Mouse (Mus musculus): ENCODE measurements around the gene Plekhf1. TPM values are rescaled to one million over a fixed set of nuclear protein-coding genes. Genes with fewer than 3 reads are reported as not detected.

Plekhf1 gene
- total RNA-seq, 2 experiments from 2014 or later = 4.7 to 6.4 TPM

DNA sequence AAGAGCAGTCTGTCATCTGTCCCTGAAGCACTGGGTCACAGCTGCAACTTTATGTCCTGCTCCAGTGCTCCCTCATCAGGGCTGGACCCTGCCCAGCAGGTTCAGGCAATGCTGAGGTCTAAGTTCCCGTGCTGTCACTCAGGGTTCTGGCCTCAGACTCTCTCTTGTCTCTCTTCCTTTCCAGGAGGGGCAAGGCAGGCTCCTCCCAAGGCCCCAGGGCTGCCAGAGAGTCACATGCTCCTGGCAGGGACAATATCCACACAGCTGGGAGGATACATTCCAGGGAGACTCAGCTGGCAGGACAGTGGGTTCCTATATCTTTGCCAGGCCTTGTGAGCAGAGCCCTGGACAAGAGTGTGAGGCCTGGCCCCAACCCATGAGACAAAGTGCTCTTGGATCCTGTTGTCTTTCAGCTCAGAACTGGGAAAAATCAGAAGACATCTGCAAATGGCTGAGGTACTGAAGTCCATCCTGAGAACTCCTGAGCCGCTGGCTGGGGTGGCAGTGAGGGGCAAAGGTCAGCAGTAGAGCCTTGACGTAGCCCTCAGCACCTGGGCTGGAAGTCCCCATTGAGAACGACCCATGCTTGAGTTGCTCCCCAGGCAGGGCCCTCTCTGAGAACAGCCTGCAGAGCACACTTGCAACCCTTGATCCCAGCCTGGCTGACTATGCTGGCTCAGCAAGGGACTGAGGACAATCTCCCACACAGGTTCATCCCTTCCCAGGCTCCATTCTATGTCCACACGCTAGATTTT is 10.2 kb downstream of the Plekhf1 start:
- peak; percentile 89 for DNase-seq

GRCm38 (mm10) chr7:38215697-38216096 is 12.1 kb downstream of the Plekhf1 start:
- DNase-seq = no peak

- no peak for DNase-seq
Observed at GRCm38 (mm10) chr7:38215281-38215680, 12.5 kb downstream of the Plekhf1 start.

GRCm38 (mm10) chr7:38214473-38215214 is 13.2 kb downstream of the Plekhf1 start:
- no peak for DNase-seq

DNA sequence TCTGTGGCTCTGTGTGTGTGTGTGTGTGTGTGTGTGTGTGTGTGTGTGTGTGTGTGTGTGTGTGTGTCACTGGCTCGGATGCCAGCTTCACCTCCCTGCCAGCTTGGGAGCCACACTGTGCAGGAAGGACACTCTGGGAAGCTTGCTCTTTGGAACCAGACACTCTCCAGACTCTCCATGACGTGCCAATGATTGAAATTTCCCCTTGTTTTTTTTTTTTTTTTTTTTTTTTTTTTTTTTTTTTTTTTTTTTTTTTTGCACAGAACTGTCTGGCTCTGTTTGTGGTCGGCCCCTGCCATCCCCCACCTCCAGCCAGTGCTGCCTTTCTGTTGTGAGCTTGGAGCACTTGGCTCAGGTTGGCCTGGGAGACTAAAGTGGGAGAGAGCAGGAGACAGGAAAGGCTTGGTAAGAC is 15.2 kb downstream of the Plekhf1 start:
- DNase-seq = peak; percentile 39

- no peak for DNase-seq
Observed at GRCm38 (mm10) chr7:38209478-38210152, 18.2 kb downstream of the Plekhf1 start.

DNA sequence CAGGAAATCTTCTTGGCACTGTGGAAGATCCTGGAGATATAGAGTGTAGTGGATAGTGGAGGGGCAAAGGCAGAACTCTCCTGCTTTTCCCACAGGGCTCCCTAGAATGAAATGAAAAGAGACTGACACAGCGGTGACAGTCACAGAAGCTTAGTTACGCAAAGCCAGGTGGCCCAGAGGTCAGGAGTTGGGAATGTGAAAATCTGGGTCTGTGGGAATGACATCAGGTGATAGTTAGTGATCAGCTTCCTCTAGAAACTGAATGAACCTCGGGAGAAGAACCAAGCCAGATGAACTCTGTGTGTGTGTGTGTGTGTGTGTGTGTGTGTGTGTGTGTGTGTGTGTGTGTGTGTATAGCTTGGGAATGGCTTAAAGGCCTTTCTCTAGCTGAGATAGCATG is 18.8 kb downstream of the Plekhf1 start:
- no peak for DNase-seq

GRCm38 (mm10) chr7:38206564-38206963 is 21.3 kb downstream of the Plekhf1 start:
- DNase-seq = no peak

- no peak for DNase-seq
Observed at GRCm38 (mm10) chr7:38205801-38206200, 22.0 kb downstream of the Plekhf1 start.

- no peak for DNase-seq
Observed at GRCm38 (mm10) chr7:38204314-38204713, 23.5 kb downstream of the Plekhf1 start.

DNA sequence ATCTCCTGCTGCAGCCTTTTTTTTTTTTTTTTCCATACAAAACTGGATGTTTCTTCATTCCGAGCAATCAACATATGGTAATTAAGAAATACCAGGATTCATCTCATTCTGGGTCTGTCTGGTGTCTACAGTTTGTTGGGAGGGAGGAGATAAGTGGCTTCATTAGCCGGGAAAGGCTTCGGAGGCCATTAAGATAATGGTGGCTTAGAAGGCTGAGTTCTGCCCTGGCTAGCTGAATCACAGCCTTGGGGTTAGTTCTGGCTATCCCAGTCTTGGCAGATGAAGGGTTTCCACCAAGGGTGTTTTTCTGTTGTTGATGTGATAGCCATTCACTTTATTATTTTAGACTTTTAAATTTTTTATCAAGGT is 26.5 kb downstream of the Plekhf1 start:
- DNase-seq = no peak

DNA sequence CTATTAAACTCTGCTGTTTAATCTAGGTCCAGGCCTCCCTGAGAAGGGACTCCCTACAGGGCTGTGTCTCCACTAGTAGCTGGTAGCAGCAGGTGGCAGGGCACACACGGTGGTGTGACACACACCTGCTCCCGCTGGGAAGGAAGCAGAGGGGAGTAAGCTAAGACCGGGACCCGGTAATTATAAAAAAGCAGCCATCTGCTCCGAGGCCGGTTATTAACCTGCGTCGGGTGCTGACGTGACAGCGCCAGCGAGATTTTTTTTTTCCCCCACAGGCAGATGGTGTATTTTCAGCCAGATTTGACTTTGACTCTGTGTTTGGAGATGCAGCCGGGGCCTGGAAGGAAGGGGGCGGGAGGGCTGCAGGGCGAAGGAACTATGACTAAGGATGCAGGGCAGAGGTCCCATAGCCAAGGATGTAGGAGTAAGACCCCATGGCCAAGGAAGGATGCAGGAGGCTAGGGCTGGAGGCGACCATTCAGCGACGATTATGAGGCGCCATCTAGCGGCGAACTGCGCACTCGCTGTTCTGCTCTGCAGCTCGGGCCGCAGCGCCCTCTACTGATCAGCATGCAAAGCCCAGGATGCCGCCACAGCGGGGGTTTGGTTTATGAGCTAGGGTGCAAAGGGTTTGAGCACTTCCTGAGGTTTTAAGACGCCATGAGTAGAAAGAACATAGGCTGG is 27.1 kb downstream of the Plekhf1 start:
- DNase-seq = peak; percentile 92

DNA sequence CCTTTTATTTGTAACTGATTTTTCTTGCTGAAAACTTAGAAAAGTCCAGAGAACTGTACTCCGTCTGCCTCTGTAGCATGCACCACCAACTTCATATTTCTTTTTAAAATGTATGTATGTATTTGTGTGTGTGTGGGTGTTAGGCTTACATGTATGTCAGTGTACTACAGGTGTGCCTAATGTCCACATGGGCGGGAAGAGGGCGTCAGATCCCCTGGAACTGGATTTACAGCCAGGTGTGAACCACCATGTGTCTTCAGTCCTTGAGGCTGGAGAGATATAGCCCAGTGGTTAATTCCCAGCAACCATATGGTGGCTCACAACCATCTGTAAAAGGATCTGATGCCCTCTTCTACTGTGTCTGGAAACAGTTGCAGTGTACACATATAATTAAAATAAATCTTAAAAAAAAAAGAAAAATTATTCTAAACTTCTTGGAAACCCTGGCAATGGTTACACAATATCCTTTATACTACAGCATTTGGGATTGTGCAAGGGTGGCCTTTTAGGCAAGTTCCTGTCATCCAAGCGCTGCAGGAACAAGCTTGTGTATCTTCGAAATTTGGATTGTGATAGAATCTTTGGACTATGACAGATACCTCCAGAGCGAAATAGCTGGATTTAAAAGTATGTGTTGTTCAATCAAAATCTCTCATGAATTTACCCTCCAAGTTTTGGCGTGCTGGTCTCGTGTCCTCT is 27.8 kb downstream of the Plekhf1 start:
- DNase-seq = no peak

DNA sequence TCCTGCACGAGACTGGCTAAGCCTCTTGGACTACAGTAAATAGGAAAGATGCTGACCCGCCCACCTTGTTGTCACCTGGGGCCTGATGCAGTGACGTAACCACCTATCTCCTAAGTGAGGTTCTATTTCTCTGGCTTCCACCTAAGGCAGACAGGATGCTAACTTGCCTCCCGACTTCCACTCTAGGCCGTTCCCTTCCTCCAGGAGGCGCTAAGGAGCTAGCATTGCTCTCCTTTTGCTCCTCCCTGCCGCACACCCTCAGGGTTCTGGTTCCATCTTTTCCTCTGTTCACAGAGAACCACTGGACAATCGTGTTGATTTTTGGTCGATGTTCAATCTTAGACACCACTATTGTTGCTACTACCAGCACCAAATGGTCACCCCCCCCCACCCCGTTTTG is 36.2 kb downstream of the Plekhf1 start:
- DNase-seq = peak; percentile 54

DNA sequence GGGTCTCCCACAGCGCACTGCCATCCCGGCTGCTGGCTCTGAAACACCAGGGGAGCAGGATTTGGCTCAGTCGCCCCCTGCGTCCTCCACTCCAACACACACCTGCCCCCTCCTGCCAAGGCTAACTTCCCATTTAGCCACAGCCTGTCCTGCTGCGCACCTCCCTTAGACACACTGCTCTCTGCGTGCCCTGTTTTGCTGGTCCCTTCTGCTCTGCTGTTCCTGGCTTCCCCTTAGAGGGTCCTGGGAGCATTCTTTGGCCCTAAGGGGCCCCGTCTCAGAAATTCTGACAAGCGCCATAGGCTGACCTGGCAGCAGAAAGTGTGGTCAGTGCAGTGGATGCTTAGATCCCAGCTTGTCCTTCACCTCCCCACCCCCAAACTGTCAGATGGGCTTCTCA is 36.7 kb downstream of the Plekhf1 start:
- DNase-seq = no peak

GRCm38 (mm10) chr7:38190056-38190835 is 37.6 kb downstream of the Plekhf1 start:
- no peak for DNase-seq

DNA sequence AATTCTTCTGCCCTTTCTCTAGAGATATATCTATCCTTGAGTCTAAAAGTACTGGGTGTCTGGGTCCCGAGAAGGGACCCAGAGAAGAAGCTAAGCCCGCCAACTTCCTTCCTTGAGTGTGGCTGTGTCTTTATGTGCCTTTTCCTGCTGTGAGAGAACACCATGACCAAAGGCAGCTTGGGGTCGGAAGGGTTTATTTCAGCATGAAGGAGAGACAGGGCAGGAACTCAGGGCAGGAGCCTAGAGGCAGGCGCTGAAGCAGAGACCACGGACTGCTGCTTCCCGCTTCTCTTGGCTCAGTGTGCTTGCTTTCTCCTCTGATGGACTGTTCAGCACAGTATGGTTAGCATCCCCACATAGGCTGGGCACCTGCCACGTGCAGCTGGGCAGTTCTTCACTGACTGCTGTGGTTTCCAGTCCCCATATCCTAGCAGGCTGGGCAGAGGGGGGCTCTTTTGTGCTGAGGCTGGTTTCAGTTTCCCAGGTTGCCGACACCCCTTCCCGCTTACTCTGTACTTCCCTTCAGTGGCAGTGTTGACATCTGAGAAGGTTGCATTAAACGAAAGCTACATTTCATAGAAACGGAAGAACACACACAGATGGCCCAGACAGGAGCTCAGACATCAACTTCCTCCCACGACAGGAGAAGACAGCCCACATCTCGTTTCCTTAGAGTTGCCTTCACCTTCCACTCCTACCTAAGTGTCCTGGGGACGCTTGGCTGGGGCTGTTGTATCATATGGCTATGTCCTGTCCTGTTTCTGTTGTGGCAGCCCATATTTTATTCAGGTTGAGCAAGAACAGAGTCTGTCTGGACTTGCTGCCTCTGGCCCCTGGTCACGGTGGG is 38.5 kb downstream of the Plekhf1 start:
- no peak for DNase-seq

GRCm38 (mm10) chr7:38188281-38189075 is 39.3 kb downstream of the Plekhf1 start:
- DNase-seq = no peak

GRCm38 (mm10) chr7:38187796-38188195 is 40.0 kb downstream of the Plekhf1 start:
- no peak for DNase-seq

DNA sequence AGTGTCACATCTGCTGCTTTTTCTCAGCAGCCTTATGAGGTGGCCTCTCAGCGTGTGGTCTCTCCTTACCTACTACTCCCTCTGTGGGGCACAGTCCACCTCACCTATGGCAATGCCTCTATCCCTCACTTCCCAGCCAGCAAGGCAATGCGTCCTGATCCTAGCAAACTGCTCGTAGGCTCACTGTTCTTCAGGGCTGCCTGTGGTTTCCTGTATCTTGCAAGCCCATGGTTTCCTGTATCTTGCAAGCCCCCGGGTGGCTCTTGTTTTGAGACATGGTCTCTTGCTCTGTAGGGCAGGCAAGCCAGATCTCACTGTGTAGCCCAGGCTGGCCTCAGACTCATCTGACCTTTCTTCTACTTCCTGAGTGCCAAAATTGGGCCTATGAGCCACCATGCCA is 41.0 kb downstream of the Plekhf1 start:
- DNase-seq = no peak

Measured in heart, postnatal 4 days (tissue).